Mouse (Mus musculus) bone marrow macrophage, adult 2 months (primary cell): ENCODE results near the gene Cope.

ENCODE experiments used
- CTCF ChIP-seq: IDR thresholded peaks from 2 replicates; pipeline ENCODE4 v1.5.1; 2012; ENCODE audit warnings: low read depth, mild to moderate bottlenecking, low read length, moderate library complexity
- POLR2A ChIP-seq: IDR thresholded peaks from 2 replicates; pipeline ENCODE4 v1.6.1; 2012; ENCODE audit warnings: mild to moderate bottlenecking, low read depth, low read length, borderline replicate concordance

GRCm38 (mm10) chr8:70286737-70287136 lies 15.6 kb upstream of the Cope start:
- peak; percentile 38 for TF ChIP-seq CTCF
- TF ChIP-seq POLR2A = no peak
